Mouse (Mus musculus): ENCODE measurements around the gene Pccb. TPM values are rescaled to one million over a fixed set of nuclear protein-coding genes. Genes with fewer than 3 reads are reported as not detected.

Gene Pccb
- polyA plus RNA-seq, 1 experiment from 2014 or later: 28.7 TPM

DNA sequence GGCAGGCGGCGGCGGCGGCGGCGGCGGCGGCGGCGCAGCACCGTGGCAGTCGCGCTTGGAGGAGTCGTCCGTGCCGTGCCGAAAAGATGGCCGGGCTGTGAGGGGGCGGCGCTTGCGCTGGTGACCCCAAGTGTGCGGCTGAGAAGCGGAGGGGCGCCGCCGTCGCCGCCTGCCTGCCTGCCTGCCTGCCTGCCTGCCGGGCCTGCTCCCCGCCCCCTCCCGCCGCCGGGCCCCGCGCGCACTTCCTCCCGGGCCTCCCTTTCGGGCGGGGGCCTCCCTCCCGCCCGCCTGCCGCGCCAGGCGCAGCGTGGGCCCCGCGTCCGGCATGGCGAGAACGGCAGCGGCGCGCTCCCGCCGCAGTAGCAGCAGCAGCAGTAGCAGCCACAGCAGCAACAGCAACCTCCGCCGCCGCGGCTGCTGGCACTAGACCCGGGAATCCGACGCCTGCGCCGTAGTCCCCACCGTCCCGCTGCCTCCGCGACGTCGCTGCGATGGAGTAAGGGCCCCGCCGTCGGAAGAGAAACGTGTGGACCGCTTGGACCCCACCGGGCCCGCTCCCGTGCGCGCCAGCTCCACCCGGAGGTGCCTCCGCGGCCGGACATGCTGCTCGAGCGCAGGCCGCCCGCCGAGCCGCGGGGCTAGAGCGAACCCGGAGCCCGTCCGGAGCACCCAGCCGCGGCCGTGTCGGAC, 39.8 kb upstream of the Pccb start:
- peak overlapping the region; percentile 87 for H3K4me3 ChIP-seq (ENCODE audit: low read length)
- H3K9ac ChIP-seq (ENCODE audit: low read depth, low read length): peak overlapping the region; percentile 99
- H3K4me2 ChIP-seq (ENCODE audit: low read length): peak overlapping the region; percentile 79
- no peaks in the 10 kb centered on the region for H3K36me3 ChIP-seq (ENCODE audit: control insufficient read depth, insufficient read depth, low read length)
- ATAC-seq: peak; percentile 72
- WGBS: under 1% methylated on average over 61 of the region's 100 CpGs
- peaks cover 21% of the 10 kb centered on the region for H3K4me1 ChIP-seq (ENCODE audit: control insufficient read depth, insufficient read depth, low read depth, low read length)
- peak overlapping the region; percentile 100 for H3K27ac ChIP-seq (ENCODE audit: low read depth, low read length)
- H3K27me3 ChIP-seq (replicated peaks; ENCODE audit: control insufficient read depth, insufficient read depth, low read length): no peaks in the 10 kb centered on the region
- no peaks in the 10 kb centered on the region for H3K9me3 ChIP-seq (ENCODE audit: control insufficient read depth, low read length)

DNA sequence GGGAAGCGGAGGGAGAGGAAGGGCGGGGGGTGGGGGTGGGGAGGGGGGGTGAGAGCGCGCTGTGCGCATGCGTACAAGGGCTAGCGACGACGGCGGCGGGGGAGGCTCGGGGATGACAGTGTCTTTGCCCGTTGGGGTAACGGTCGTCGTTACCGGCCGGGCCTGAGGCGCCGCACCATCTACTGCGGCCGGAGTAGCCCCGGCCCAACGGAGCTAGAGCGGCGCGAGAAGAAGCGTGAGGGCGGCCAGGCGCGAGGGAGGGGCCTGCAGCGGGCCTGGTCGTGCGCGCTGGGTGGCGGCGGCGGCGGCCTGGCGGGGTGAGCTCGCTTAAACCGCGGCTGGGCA, 39.3 kb upstream of the Pccb start, which contains the start of gene Msl2:
Gene Msl2 (plus strand): TSS at position 115 of the 345 bp plus-strand sequence.
- peaks cover 16% of the 10 kb centered on the region for H3K4me1 ChIP-seq (ENCODE audit: control insufficient read depth, insufficient read depth, low read depth, low read length)
- WGBS: 0% methylated on average over 18 of the region's 43 CpGs

DNA sequence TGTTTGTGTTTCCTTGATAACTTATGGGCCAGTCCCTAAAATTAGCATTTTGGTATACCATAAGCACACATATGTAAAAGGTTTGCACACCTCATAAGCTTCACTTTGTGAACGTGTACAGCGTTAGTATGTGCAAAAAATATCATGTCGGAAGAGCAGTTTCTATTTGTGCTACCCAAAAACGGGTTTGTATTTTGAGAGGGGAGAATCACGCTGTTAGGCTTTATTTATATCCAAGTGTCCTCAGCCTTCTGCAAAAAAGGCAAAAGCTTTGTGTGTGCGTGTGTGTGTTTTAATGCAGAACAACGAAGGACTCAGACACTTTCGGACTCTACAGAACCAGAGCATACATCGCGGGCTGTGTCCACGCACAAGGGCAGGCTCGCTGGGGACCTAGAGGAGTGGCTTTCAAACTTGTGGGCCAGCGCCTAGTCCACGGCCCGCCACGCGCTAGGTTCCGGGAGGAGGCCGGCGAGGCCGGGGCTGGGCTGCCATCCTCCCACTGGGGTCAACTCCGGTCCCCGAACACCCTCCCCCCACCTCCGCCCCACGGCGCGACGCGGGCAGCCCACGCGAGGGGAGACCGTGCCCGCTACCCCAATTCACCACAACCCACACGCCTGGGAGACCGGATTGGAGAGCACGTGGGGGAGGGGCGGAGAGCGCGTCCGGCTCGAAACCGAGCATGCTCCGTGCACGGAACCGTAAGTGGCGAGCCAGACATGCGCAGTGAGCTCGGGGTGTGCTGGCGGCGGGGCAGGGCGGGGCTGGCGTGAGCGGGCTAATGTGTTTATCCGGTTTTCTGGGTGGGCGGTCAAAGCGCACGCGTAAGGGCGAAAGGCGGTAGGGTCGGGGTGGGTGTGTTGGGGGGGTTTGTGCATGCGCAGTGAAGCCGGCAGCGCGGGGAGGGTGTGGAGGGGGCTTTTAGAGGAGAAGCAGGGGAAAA, 38.6 kb upstream of the Pccb start:
- peak overlapping the region; percentile 87 for H3K4me3 ChIP-seq (ENCODE audit: low read length)
- no peaks in the 10 kb centered on the region for H3K36me3 ChIP-seq (ENCODE audit: control insufficient read depth, insufficient read depth, low read length)
- peak overlapping the region; percentile 82 for H3K4me2 ChIP-seq (ENCODE audit: low read length)
- no peaks in the 10 kb centered on the region for H3K27me3 ChIP-seq (replicated peaks; ENCODE audit: control insufficient read depth, insufficient read depth, low read length)
- no peaks in the 10 kb centered on the region for H3K9me3 ChIP-seq (ENCODE audit: control insufficient read depth, low read length)
- peak overlapping the region; percentile 89 for H3K9ac ChIP-seq (ENCODE audit: low read depth, low read length)
- peaks cover 9% of the 10 kb centered on the region for H3K4me1 ChIP-seq (ENCODE audit: control insufficient read depth, insufficient read depth, low read depth, low read length)
- H3K27ac ChIP-seq (ENCODE audit: low read depth, low read length): peak overlapping the region; percentile 100
- ATAC-seq: peak; percentile 96
- WGBS: 1% methylated on average over 65 of the region's 65 CpGs

More for the DNA sequence above, 39.3 kb upstream of the Pccb start, which contains the start of gene Msl2:
- Histone ChIP-seq H3K4me3 (ENCODE audit: low read length) (peak within 1 kb of the TSS; percentile 87), H3K4me2 (ENCODE audit: low read length) (peak within 1 kb of the TSS; percentile 82), H3K36me3 (ENCODE audit: control insufficient read depth, insufficient read depth, low read length) (no peaks in the 10 kb centered on the region), H3K27me3 (replicated peaks; ENCODE audit: control insufficient read depth, insufficient read depth, low read length) (no peaks in the 10 kb centered on the region), H3K9me3 (ENCODE audit: control insufficient read depth, low read length) (no peaks in the 10 kb centered on the region), H3K27ac (ENCODE audit: low read depth, low read length) (peak within 1 kb of the TSS; percentile 100), H3K9ac (ENCODE audit: low read depth, low read length) (peak within 1 kb of the TSS; percentile 99)
- peak; percentile 71; the same call in 1 of the 2 replicates for ATAC-seq

DNA sequence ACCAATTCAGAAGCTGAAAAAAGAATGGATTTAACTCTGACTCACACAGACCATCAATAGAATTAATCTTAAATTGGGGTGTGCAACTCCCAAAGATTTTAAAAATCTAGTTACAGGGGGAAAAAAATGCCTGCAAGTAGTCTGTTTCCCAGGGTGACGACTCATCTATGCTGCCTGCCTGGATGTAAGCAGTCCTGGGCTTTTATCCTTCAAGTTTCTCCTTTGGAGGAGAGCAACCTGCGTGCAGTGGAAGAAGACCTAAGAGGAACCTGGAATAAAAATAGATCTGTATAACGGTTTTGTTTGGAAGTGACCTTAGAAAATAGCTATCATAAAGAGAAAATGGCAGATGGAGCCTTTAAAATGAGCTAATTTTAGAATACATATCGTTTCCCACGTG, 37.8 kb upstream of the Pccb start:
- Histone ChIP-seq H3K9ac (ENCODE audit: low read depth, low read length) (no peak overlapping the region), H3K27ac (ENCODE audit: low read depth, low read length) (no peak overlapping the region), H3K27me3 (replicated peaks; ENCODE audit: control insufficient read depth, insufficient read depth, low read length) (no peaks in the 10 kb centered on the region), H3K9me3 (ENCODE audit: control insufficient read depth, low read length) (no peaks in the 10 kb centered on the region), H3K4me3 (ENCODE audit: low read length) (no peak overlapping the region), H3K4me1 (ENCODE audit: control insufficient read depth, insufficient read depth, low read depth, low read length) (peaks cover 4% of the 10 kb centered on the region), H3K36me3 (ENCODE audit: control insufficient read depth, insufficient read depth, low read length) (no peaks in the 10 kb centered on the region), H3K4me2 (ENCODE audit: low read length) (peak overlapping the region; percentile 82; the same call in 1 of the 2 replicates)
- 42% methylated on average over 5 of the region's 5 CpGs for WGBS
- no peak for ATAC-seq

DNA sequence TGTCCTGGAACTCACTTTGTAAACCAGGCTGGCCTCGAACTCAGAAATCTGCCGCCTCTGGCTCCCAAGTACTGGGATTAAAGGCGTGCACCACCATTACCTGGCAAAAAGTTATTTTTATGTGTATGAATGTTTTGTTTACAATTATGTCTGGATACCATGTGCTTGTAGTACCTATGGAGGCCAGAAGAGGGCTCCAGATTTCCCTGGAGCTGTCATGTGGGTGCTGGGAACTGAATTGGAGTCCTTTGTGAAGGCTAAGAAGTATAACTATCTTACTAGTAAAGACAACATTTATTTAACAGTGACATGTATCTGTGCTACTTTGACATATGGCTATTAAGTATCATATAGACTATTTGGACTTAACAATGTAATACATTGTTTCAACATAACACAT, 35.1 kb upstream of the Pccb start:
- Histone ChIP-seq H3K27me3 (replicated peaks; ENCODE audit: control insufficient read depth, insufficient read depth, low read length) (no peaks in the 10 kb centered on the region), H3K9ac (ENCODE audit: low read depth, low read length) (no peak overlapping the region), H3K27ac (ENCODE audit: low read depth, low read length) (no peak overlapping the region), H3K4me3 (ENCODE audit: low read length) (no peak overlapping the region), H3K4me1 (ENCODE audit: control insufficient read depth, insufficient read depth, low read depth, low read length) (0 out of 2 replicates have a peak, but pooled peaks cover 2% of the 10 kb centered on the region), H3K9me3 (ENCODE audit: control insufficient read depth, low read length) (no peaks in the 10 kb centered on the region), H3K4me2 (ENCODE audit: low read length) (no peak overlapping the region), H3K36me3 (ENCODE audit: control insufficient read depth, insufficient read depth, low read length) (no peaks in the 10 kb centered on the region)
- 96% methylated on average over 3 of the region's 3 CpGs for WGBS
- ATAC-seq: no peak

DNA sequence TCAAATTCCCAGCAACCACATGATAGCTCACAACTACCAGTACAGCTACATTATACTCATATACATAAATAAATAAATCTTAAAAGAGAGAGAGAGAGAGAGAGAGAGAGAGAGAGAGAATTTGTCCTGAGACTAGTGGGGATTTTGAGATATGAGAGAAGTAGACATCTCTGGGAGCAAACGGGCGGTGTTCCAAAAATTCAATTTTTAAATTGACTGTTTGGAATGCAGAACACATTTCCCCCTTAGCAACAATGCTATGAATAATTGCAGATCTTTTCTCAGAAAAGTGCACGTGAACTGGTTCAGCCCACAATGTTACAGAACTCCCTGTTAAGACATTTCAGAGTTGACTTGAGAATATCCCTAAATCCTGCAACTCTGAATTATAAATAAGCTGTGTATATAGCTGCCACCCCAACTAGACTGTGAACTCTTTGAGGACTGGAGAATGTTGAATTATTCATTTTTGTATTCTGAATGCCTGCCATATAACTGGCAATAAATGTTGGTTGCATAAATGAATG, 30.4 kb upstream of the Pccb start:
- Histone ChIP-seq H3K4me1 (ENCODE audit: control insufficient read depth, insufficient read depth, low read depth, low read length) (no peaks in the 10 kb centered on the region), H3K4me3 (ENCODE audit: low read length) (no peak overlapping the region), H3K27ac (ENCODE audit: low read depth, low read length) (no peak overlapping the region), H3K9ac (ENCODE audit: low read depth, low read length) (no peak overlapping the region), H3K4me2 (ENCODE audit: low read length) (no peak overlapping the region), H3K9me3 (ENCODE audit: control insufficient read depth, low read length) (no peaks in the 10 kb centered on the region), H3K27me3 (replicated peaks; ENCODE audit: control insufficient read depth, insufficient read depth, low read length) (no peaks in the 10 kb centered on the region), H3K36me3 (ENCODE audit: control insufficient read depth, insufficient read depth, low read length) (no peaks in the 10 kb centered on the region)
- 73% methylated on average over 3 of the region's 3 CpGs for WGBS
- ATAC-seq: no peak

DNA sequence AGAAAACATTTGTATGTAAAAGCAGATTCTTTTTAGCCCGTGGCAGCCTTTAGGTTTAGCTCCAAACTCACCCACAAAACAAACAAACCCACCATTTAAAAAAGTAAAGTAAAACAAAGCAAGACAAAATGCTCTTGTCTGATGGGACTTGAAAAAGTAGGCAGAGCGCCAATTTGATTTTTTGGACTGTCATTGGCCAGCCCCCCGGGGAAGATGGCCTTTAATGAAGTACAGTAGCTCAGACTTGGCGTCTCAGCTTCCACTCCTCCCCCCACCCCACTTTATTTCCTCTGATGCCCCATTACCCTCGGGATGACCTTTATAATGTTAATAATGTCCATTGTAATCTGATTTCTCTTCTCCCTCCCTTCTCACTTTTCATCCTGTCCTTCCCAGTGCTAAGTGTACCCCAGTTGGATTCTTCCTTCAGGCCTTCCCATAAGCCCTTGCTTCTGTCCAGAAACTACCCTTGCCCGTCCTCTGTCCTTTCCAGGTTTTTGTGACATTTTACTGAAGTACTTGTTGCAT, 27.6 kb upstream of the Pccb start:
- H3K9ac ChIP-seq (ENCODE audit: low read depth, low read length): no peak overlapping the region
- no peaks in the 10 kb centered on the region for H3K27me3 ChIP-seq (replicated peaks; ENCODE audit: control insufficient read depth, insufficient read depth, low read length)
- no peaks in the 10 kb centered on the region for H3K4me1 ChIP-seq (ENCODE audit: control insufficient read depth, insufficient read depth, low read depth, low read length)
- WGBS: 63% methylated on average over 6 of the region's 6 CpGs
- no peak overlapping the region for H3K4me3 ChIP-seq (ENCODE audit: low read length)
- H3K4me2 ChIP-seq (ENCODE audit: low read length): no peak overlapping the region
- no peak for ATAC-seq
- no peak overlapping the region for H3K27ac ChIP-seq (ENCODE audit: low read depth, low read length)
- no peaks in the 10 kb centered on the region for H3K9me3 ChIP-seq (ENCODE audit: control insufficient read depth, low read length)
- no peaks in the 10 kb centered on the region for H3K36me3 ChIP-seq (ENCODE audit: control insufficient read depth, insufficient read depth, low read length)

DNA sequence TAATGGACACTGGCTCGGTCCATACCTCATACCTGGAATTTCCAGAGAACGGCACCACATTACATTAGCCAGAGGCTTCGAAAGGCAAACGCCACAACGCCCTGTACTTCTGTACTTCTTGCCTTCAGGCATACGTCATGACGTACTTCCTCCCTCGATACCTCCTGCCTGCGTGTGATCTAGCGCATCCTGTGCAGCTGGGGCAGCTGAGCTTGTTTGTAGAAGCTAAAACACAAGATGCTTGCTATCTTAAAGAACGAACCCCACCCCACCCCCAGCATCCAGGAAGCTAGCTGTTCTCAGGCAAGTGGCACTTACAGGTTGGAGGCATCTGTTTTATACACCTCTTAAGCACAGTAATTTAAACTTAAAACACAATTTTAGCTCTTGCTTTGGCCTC, 26.3 kb upstream of the Pccb start:
- ATAC-seq: no peak
- Histone ChIP-seq H3K4me3 (ENCODE audit: low read length) (no peak overlapping the region), H3K27ac (ENCODE audit: low read depth, low read length) (no peak overlapping the region), H3K9ac (ENCODE audit: low read depth, low read length) (no peak overlapping the region), H3K27me3 (replicated peaks; ENCODE audit: control insufficient read depth, insufficient read depth, low read length) (no peaks in the 10 kb centered on the region), H3K4me1 (ENCODE audit: control insufficient read depth, insufficient read depth, low read depth, low read length) (no peaks in the 10 kb centered on the region), H3K4me2 (ENCODE audit: low read length) (no peak overlapping the region), H3K9me3 (ENCODE audit: control insufficient read depth, low read length) (no peaks in the 10 kb centered on the region), H3K36me3 (ENCODE audit: control insufficient read depth, insufficient read depth, low read length) (no peaks in the 10 kb centered on the region)
- WGBS: 71% methylated on average over 11 of the region's 11 CpGs

DNA sequence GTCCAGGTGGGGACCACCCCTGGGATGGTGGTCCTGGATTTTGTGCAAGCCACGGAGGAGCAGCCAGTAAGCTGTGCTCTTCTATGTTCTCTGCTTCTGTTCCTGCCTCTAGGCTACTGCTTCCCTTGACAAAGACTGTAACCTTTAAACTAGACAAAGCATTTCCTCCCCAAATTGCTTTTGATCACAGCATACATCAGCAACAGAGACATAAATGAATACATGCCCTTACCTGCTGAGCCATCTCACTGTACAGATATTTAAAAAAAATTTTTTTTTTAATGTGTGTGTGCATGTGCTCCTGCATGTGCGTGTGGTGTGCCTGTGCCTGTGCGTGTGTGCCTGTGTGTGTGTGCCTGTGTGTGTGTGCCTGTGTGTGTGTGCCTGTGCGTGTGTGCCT, 22.5 kb upstream of the Pccb start:
- H3K9me3 ChIP-seq (ENCODE audit: control insufficient read depth, low read length): no peaks in the 10 kb centered on the region
- WGBS: 94% methylated on average over 4 of the region's 4 CpGs

More for the DNA sequence above, 22.5 kb upstream of the Pccb start:
- no peaks in the 10 kb centered on the region for H3K27me3 ChIP-seq (replicated peaks; ENCODE audit: control insufficient read depth, insufficient read depth, low read length)
- no peaks in the 10 kb centered on the region for H3K4me1 ChIP-seq (ENCODE audit: control insufficient read depth, insufficient read depth, low read depth, low read length)
- no peak overlapping the region for H3K4me3 ChIP-seq (ENCODE audit: low read length)
- H3K9ac ChIP-seq (ENCODE audit: low read depth, low read length): no peak overlapping the region
- ATAC-seq: no peak
- H3K27ac ChIP-seq (ENCODE audit: low read depth, low read length): no peak overlapping the region
- H3K36me3 ChIP-seq (ENCODE audit: control insufficient read depth, insufficient read depth, low read length): no peaks in the 10 kb centered on the region
- no peak overlapping the region for H3K4me2 ChIP-seq (ENCODE audit: low read length)

All from hindbrain, embryonic 16.5 days (tissue).